Comparison of ENCODE assay signal across 8 mouse cellular contexts in the genomic region with DNA sequence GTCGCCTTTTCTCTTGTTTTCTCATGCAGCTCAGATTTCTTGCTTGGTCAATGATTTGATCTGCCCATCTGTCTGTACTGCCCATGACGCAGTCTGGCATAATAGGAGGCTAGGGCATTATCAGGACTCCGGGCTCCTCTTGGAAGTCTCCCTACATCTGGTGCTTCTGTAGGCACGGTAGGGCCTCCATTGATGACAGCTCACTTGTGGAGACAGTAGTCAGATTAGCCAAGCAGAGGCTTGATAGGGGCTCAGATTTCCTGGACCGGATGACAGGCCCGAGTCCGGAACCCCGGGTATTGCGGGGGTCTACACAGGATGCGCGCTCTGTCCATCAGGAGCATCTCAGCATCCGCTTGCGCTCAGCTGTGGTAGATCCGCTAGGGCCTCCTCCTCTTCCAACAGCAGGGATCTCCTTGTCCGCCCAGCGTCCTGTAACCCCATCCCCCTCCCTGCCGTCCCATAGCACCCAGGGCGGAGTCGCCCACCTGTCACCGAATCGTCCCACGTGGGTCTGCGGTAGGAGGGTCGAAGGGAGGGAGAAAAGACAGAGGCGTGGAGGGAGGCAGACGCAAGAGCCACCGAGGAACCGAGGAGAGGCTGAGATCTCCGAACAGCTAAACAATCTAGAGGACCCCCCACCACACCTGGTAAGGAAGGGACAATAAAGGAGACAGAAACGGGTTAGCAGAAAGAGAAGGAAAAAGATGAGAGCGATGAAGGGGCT. TPM values are rescaled to one million over a fixed set of nuclear protein-coding genes. Genes with fewer than 3 reads are reported as not detected.
DNase-seq lines count a peak whose midpoint lies in the region; ATAC-seq and TF ChIP-seq lines count a peak whose summit lies in the region.

No protein-coding gene starts in this region.

- H3K4me1 ChIP-seq in forebrain, embryonic 13.5 days: peaks cover 45% of the 10 kb centered on the region
- peaks cover 38% of the 10 kb centered on the region for H3K4me1 ChIP-seq in liver, postnatal 0 days (ENCODE audit: insufficient read depth)
- peaks cover 26% of the 10 kb centered on the region for H3K4me1 ChIP-seq in neural tube, embryonic 14.5 days (ENCODE audit: control insufficient read depth, insufficient read depth, low read length)
- peaks cover 13% of the 10 kb centered on the region for H3K4me1 ChIP-seq in testis, adult 2 months (ENCODE audit: control insufficient read depth, insufficient read depth, low read length)

- ATAC-seq in forebrain, embryonic 13.5 days: peak; percentile 80
- ATAC-seq in liver, postnatal 0 days: peak; percentile 43
- ATAC-seq in neural tube, embryonic 14.5 days (ENCODE audit: low read depth): peak; percentile 82

- 1% methylated on average over 31 of the region's 31 CpGs for WGBS in forebrain, embryonic 13.5 days
- WGBS in liver, postnatal 0 days (ENCODE audit: insufficient replicate concordance): 2% methylated on average over 31 of the region's 31 CpGs
- 2% methylated on average over 31 of the region's 31 CpGs for WGBS in neural tube, embryonic 14.5 days

- peaks cover 18% of the 10 kb centered on the region for H3K36me3 ChIP-seq in forebrain, embryonic 13.5 days (ENCODE audit: poor library complexity, severe bottlenecking)
- H3K36me3 ChIP-seq in liver, postnatal 0 days (replicated peaks; ENCODE audit: insufficient read depth, low read length): peaks cover 14% of the 10 kb centered on the region
- H3K36me3 ChIP-seq in neural tube, embryonic 14.5 days (ENCODE audit: control insufficient read depth, insufficient read depth, low read length): peaks cover 8% of the 10 kb centered on the region
- no peaks in the 10 kb centered on the region; the same call in 1 of the 2 replicates for H3K36me3 ChIP-seq in testis, adult 2 months (ENCODE audit: control insufficient read depth, insufficient read depth, low read length)

- H3K4me3 ChIP-seq in forebrain, embryonic 13.5 days: peak overlapping the region; percentile 96
- H3K4me3 ChIP-seq in liver, postnatal 0 days (ENCODE audit: low read depth, low read length): peak overlapping the region; percentile 81
- H3K4me3 ChIP-seq in neural tube, embryonic 14.5 days (ENCODE audit: low read depth, low read length): peak overlapping the region; percentile 93
- H3K4me3 ChIP-seq in testis, adult 2 months (ENCODE audit: control insufficient read depth, low read depth, low read length): peak overlapping the region; percentile 86

- H3K27me3 ChIP-seq in forebrain, embryonic 13.5 days: no peaks in the 10 kb centered on the region
- H3K27me3 ChIP-seq in liver, postnatal 0 days (ENCODE audit: insufficient read depth, low read length): no peaks in the 10 kb centered on the region
- no peaks in the 10 kb centered on the region for H3K27me3 ChIP-seq in neural tube, embryonic 14.5 days (ENCODE audit: control insufficient read depth, insufficient read depth, low read length)
- no peaks in the 10 kb centered on the region for H3K27me3 ChIP-seq in testis, adult 2 months (ENCODE audit: control insufficient read depth, insufficient read depth, low read length)

- TF ChIP-seq CTCF in liver, postnatal 0 days (IDR thresholded peaks at IDR 0.05; ENCODE audit: low read depth): no peak
- TF ChIP-seq CTCF in testis, adult 2 months (IDR thresholded peaks at IDR 0.05; ENCODE audit: control insufficient read depth, insufficient read depth, insufficient replicate concordance, low read depth, low read length): no peak

- peak; percentile 40; the same call in 1 of the 2 replicates for TF ChIP-seq POLR2A in testis, adult 2 months (IDR thresholded peaks at IDR 0.05; ENCODE audit: control insufficient read depth, low read depth, low read length)

- intact Hi-C loops in heart, postnatal 10 days (cut with DNase I): loop anchor here (2.0 kb wide), 1 partner anchor 21 kb away; no protein-coding TSS in a partner anchor

- DNase-seq in CD8-positive naive resting alpha-beta T cell, adult 2 months (ENCODE audit: low read depth in 2 of 2, low spot score in 2 of 2): peak; percentile 63 to 76
- DNase-seq in c-Kit-positive CD71-positive TER-119-positive erythroid progenitor cells, embryonic 14.5 days (ENCODE audit: low spot score): peak; percentile 25
- peak; percentile 89 to 90 for DNase-seq in heart, postnatal 10 days
- DNase-seq in layer of hippocampus, adult 11-12 months (ENCODE audit: low spot score): peak; percentile 81
- DNase-seq in liver, postnatal 0 days: peak; percentile 66

- H3K9ac ChIP-seq in forebrain, embryonic 13.5 days: peak overlapping the region; percentile 97
- peak overlapping the region; percentile 58 for H3K9ac ChIP-seq in liver, postnatal 0 days (replicated peaks)
- H3K9ac ChIP-seq in neural tube, embryonic 14.5 days (replicated peaks; ENCODE audit: low read depth, low read length): peak overlapping the region; percentile 93

- no peak for TF ChIP-seq EP300 in liver, postnatal 0 days (IDR thresholded peaks at IDR 0.05; ENCODE audit: low read depth)

- H3K9me3 ChIP-seq in forebrain, embryonic 13.5 days (replicated peaks): no peaks in the 10 kb centered on the region
- no peaks in the 10 kb centered on the region for H3K9me3 ChIP-seq in liver, postnatal 0 days (ENCODE audit: low read length)
- no peaks in the 10 kb centered on the region for H3K9me3 ChIP-seq in neural tube, embryonic 14.5 days (ENCODE audit: control insufficient read depth, low read length)

- peak overlapping the region; percentile 84 for H3K4me2 ChIP-seq in forebrain, embryonic 13.5 days
- peak overlapping the region; percentile 98 for H3K4me2 ChIP-seq in liver, postnatal 0 days (ENCODE audit: low read depth, low read length)
- H3K4me2 ChIP-seq in neural tube, embryonic 14.5 days (ENCODE audit: low read depth, low read length): peak overlapping the region; percentile 46

- H3K27ac ChIP-seq in forebrain, embryonic 13.5 days: peak overlapping the region; percentile 95
- peak overlapping the region; percentile 93 for H3K27ac ChIP-seq in liver, postnatal 0 days (ENCODE audit: low read depth)
- peak overlapping the region; percentile 97 for H3K27ac ChIP-seq in neural tube, embryonic 14.5 days (ENCODE audit: low read depth, low read length)
- H3K27ac ChIP-seq in testis, adult 2 months (ENCODE audit: control insufficient read depth, insufficient read depth, low read depth, low read length): peak overlapping the region; percentile 81

RNA-seq across cellular contexts. Expression of a gene that starts 0.9 kb away (rescaled TPM):
- polyA plus RNA-seq in forebrain, embryonic 13.5 days (2015; fragmentation: Nextera tagmentation; extraction: Ambion mirVana): 403 and 426 TPM in 2 replicates
- 100 to 1,000 TPM; 550 to 591 TPM for total RNA-seq in heart, postnatal 10 days (2021)
- 118 and 124 TPM in 2 replicates for polyA plus RNA-seq in liver, postnatal 0 days (2015; fragmentation: Nextera tagmentation; extraction: Ambion mirVana)
- polyA plus RNA-seq in neural tube, embryonic 14.5 days (2014; fragmentation: Nextera tagmentation; extraction: Ambion mirVana): 506 and 594 TPM in 2 replicates
- 68.7 and 74.1 TPM in 2 replicates for polyA plus RNA-seq in testis, adult 2 months (2012; rRNA removed)

RNA-seq across cellular contexts. Expression of a gene that starts 38.4 kb away (rescaled TPM):
- 8.8 and 10.7 TPM in 2 replicates for polyA plus RNA-seq in forebrain, embryonic 13.5 days (2015; fragmentation: Nextera tagmentation; extraction: Ambion mirVana)
- total RNA-seq in heart, postnatal 10 days (2021): 100 to 1,000 TPM; 101 to 112 TPM
- 17.6 TPM in 2 replicates for polyA plus RNA-seq in liver, postnatal 0 days (2015; fragmentation: Nextera tagmentation; extraction: Ambion mirVana)
- polyA plus RNA-seq in neural tube, embryonic 14.5 days (2014; fragmentation: Nextera tagmentation; extraction: Ambion mirVana): 9.6 and 13.2 TPM in 2 replicates
- 29.9 and 34.5 TPM in 2 replicates for polyA plus RNA-seq in testis, adult 2 months (2012; rRNA removed)

Comparison
In these comparisons a context has a peak if more than half of its experiments do, and no peak if none do; other contexts are left out.
1. Peak in every context shown above with its lines: DNase-seq, ATAC-seq, H3K4me3 ChIP-seq and H3K27ac ChIP-seq.
2. DNase-seq: peak in every context shown above with its lines; median percentile 90 in heart, postnatal 10 days; 81 in layer of hippocampus, adult 11-12 months; 70 in CD8-positive naive resting alpha-beta T cell, adult 2 months; 66 in liver, postnatal 0 days; 25 in c-Kit-positive CD71-positive TER-119-positive erythroid progenitor cells, embryonic 14.5 days.
3. H3K4me2 ChIP-seq: peak in every context shown above with its lines; median percentile 98 in liver, postnatal 0 days; 84 in forebrain, embryonic 13.5 days; 46 in neural tube, embryonic 14.5 days.